Mouse (Mus musculus) layer of hippocampus, adult 9-10 months (tissue): ENCODE results near the gene Phf3.
"Not testable (repeated sequence)": the region's sequence is repeated elsewhere in the genome, so short reads cannot be mapped to it uniquely, and the experiment has no call there.

Experiments used
- DNase-seq: peaks from one replicate; pipeline ENCODE4 v3.0.0; 2022; ENCODE audit warnings: low spot score

Gene Phf3

GRCm38 (mm10) chr1:30770599-30770998, 103.1 kb downstream of the Phf3 start:
- not testable (repeated sequence) for DNase-seq

- no peak for DNase-seq
These were observed 116.9 kb downstream of the Phf3 start for GRCm38 (mm10) chr1:30756794-30757193.

- DNase-seq = no peak
These were observed 118.1 kb downstream of the Phf3 start for GRCm38 (mm10) chr1:30755453-30756224.
